Mouse (Mus musculus): ENCODE measurements at regions not wholly inside any gene's neighbourhood (a gene's known extent, or its start where the extent isn't known, plus 50 kb on each side); places are given as distances from the start of the nearest gene placed in this dataset.

- no peak for DNase-seq (ENCODE audit: low read depth, low spot score)
These were observed 429.2 kb downstream of the Fgf9 start for GRCm38 (mm10) chr14:58499501-58499900.

GRCm38 (mm10) chr14:58499071-58499470, 428.7 kb downstream of the Fgf9 start:
- no peak for DNase-seq (ENCODE audit: low read depth, low spot score)

GRCm38 (mm10) chr14:58496902-58497301, 426.6 kb downstream of the Fgf9 start:
- DNase-seq (ENCODE audit: low read depth, low spot score): no peak

DNA sequence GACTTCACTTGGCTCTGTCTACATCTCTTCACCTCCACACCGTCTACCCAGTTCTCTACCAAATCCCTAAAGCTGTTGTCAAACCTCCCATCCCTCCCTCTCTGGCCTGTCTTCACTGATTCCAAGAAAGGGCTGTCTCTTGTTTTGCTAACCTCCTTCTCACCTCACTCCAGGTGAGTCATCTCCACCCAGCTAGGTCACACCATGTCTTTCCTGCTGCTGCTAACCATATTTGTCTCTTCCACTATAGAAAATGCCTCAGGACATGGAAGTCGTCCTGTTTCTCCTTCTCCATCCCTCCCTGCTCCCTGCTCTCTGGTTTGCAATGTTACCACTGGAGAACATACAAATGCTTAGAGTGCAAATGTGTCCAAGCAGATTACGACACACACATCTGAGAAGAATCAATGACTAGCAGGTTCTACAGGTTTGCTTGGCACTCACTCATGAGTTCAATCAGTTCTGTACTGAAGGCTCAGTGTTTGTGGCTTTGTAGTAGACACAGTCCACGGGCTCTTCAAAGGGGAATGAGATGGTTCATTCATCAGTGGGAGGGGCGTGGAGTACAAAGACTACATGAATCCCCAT, 424.1 kb downstream of the Fgf9 start:
- no peak for DNase-seq (ENCODE audit: low read depth, low spot score)

- DNase-seq (ENCODE audit: low read depth, low spot score): no peak
These were observed 421.8 kb downstream of the Fgf9 start for GRCm38 (mm10) chr14:58492118-58492517.

DNA sequence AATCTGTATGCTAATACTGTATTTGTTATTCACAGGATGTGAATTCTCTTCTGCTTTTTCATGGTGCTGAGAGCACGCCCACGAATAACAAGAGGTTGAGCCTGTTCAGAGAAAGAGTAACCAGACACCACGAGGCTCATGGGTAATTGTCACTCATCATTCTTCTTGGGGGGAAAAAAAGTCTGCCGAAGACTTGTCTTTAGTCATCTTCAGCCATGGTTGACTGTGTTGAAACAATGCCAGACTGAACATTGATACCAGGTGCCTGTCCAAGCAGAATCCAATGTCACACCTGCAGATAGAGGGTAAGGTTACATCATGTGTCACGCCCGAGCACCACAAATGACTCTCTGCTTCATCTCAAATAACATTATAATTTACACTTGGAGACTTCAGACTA, 418.5 kb downstream of the Fgf9 start:
- DNase-seq (ENCODE audit: low read depth, low spot score): no peak

DNA sequence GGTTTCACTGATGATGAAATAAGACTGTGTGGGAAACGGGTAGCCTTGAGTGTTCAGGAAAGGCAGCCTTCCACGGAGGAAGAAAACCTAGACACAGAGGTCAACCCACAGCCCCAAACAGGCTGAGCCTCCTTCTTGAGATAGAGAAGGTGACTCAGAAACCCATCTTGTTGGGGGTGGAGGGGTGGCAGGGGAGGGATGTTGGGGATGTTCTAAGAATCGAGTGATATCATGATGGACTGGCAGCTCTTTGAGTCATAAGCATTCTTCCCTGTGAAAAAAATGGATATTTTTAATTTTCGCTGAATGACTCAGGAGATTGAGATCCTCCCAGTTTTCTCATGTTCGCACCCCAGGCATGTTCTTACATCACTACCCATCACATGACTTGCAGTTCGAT, 417.5 kb downstream of the Fgf9 start:
- no peak for DNase-seq (ENCODE audit: low read depth, low spot score)

- DNase-seq (ENCODE audit: low read depth, low spot score): no peak
These were observed 410.1 kb downstream of the Fgf9 start for GRCm38 (mm10) chr14:58480454-58480853.

- DNase-seq (ENCODE audit: low read depth, low spot score): no peak
These were observed 400.3 kb downstream of the Fgf9 start for GRCm38 (mm10) chr14:58470678-58471077.

DNA sequence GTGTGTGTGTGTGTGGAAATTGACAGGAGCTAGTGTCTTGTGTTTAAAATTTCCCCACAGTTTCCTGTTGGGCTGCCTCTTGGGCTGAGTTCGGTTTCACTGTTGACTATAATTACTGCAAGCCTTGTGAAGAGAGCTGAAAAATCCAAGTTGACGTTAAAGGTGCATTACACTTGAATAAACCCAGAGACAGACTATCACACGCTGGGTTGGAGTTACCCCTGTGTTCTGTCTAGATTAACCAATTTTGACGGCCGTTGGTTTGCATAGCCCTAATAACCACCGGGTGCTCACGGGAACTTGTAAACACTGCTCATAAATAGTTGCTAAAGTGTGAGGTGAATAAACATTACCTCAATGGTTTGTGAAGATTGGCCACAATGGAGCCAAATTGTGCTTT, 398.1 kb downstream of the Fgf9 start:
- no peak for DNase-seq (ENCODE audit: low read depth, low spot score)

GRCm38 (mm10) chr14:58467856-58468255, 397.5 kb downstream of the Fgf9 start:
- no peak for DNase-seq (ENCODE audit: low read depth, low spot score)

DNA sequence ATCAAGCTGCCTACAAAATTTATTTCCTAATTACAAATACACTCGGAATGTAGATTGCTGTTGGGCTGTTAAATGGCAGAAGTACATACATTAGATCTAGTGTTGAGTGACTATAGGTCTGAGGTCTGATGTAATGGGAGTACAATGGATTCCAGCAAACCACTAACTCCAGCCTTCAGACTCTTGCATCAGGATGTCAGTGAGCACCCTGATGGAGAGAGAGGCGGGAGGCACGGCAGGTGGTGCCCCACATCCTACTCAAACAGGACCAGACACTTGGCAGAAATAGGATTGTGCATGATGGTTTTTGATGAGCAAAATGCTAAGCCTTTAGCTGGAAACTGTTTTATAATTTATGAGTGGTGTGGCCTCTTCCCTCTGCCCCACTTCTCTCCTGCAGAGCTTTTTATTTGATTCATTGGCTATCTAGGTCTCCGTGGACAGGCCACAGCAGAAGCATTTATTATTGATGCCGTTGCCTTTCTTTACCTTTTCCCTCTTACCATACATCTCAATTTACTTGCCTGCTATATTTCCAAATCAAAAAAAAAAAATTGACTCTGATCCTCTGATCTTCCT, 376.5 kb downstream of the Fgf9 start:
- no peak for DNase-seq (ENCODE audit: low read depth, low spot score)

DNA sequence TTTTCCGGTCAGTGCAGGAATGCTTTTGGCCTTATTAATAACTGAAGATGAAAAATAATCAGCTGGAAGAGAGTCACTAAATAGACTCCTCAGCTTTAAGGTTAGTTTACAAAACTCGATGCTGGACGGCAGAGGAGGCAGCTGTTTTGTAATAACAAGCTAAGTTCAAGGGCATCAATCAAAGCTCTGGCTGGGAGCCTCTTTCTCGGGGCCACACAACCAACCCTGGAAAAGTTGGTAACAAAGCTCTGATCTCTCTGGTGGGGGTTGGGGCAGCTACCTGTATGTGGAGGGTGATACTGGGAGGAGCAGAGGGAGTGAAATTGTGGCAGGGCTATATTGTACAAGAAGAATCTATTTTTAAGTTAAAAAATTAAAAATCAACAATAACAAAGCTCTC, 374.1 kb downstream of the Fgf9 start:
- no peak for DNase-seq (ENCODE audit: low read depth, low spot score)

GRCm38 (mm10) chr14:58442501-58442900, 372.2 kb downstream of the Fgf9 start:
- no peak for DNase-seq (ENCODE audit: low read depth, low spot score)

DNA sequence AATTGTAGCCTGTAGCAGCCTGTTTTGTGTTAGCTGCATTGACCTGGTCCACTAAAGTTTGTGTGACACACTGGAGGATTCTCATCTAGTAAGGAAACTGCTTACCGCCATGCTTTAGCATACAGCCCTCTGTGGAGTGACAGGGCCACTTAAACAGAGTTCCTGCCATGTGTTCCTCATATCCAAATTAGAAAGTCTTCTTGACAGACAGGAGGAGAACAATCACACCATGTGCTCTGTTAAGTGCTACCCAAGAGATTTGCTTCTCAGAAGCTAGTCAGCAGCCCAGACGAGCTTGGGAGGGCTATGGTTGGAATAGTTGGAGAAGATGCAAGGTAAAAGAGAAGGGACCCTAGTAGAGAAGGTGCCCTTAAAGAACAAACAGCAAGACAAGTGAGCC, 369.6 kb downstream of the Fgf9 start:
- DNase-seq (ENCODE audit: low read depth, low spot score): no peak

DNA sequence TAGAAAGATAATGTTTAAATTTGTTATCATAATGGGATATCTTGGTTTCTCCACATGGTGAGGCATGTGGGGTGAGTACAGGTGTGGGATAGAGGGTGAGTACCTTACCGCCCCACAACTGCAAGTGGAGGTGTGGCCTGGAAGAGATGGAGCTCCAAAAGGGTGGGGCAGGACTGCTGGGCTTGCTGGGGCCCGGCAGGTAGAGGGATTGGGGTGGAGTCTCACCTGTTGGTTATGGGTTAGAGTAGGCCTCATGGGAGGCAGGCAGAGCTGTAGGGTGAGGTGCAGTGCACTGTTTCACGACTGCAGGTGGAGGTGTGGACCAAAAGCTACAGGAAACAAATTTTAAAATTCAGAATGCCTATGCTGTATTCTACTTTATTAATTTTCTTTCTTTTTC, 365.7 kb downstream of the Fgf9 start:
- no peak for DNase-seq (ENCODE audit: low read depth, low spot score)

GRCm38 (mm10) chr14:58426472-58426871, 356.1 kb downstream of the Fgf9 start:
- DNase-seq (ENCODE audit: low read depth, low spot score): no peak

DNA sequence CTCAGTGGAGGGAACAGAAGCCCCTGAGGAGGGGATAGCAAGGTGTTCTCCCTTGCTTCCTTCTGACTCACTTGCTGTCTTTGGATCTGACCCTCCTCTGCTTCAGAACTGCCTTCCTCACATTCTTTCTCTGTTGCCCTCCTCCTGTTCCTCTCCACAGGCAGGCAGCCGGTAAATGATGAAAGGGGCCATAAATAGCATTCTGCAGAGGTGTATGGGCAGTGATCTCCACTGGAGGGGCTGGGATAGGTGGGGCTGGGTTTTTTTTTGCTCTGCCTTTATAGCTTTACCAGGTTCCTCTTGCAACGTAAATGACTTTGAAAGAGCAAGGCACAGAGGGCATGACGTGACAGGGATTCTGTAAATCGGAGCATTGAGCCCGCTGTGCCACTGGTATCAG, 351.6 kb downstream of the Fgf9 start:
- no peak for DNase-seq (ENCODE audit: low read depth, low spot score)

DNA sequence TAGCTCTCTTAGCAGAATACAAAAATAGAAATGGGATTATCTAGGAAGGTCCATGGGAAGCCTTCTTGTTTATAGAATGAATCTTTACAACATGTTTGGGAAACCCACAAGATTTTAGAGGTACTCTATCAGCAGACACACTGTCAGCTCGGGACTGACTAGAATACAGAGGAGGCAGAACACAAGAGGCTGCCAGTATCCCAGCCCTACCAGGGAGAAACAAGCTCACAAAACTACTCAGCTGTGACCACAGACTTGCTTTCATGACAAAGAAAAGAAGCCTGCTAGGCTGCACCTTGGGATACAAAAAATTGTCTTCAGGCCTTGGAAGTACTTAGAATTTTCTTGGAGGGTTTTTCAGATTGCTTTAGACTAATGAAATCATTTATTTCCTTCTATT, 347.2 kb downstream of the Fgf9 start:
- DNase-seq (ENCODE audit: low read depth, low spot score): no peak

GRCm38 (mm10) chr14:58392055-58392726, 321.8 kb downstream of the Fgf9 start:
- no peak for DNase-seq (ENCODE audit: low read depth, low spot score)

- no peak for DNase-seq (ENCODE audit: low read depth, low spot score)
These were observed 320.4 kb downstream of the Fgf9 start for GRCm38 (mm10) chr14:58390741-58391140.

DNA sequence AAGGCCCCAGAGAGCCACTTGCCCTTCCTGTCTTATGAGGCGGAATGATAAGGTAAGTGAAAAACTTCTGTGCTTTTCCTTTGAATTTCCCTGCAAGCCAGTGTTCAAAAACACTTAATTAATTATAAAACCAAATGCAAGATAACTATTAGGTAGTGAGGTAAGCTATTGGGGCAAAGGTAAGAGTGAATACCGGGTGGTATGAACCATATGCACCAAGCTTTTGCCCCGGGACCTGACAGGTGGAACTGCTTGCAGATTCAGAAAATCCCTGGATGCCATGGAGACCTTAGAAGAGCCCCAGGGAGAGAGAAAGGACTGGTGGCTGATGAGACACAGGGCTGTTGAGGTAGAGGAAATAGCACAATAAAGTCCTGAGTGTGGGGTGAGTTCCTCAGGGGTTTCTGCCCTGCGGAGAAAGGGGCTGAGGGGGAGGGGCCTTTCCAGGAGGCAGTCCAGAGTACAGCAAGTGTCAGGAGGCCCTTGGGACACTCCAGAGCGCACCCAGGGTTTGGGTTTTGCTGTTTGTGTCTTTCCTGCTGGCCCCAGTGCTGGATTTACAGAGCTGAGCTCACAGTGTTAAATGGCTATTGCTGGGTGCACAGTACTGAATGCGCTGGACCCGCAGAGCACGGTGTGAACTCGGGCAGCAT, 317.1 kb downstream of the Fgf9 start:
- DNase-seq (ENCODE audit: low read depth, low spot score): no peak

GRCm38 (mm10) chr14:58375056-58375455, 304.7 kb downstream of the Fgf9 start:
- DNase-seq (ENCODE audit: low read depth, low spot score): no peak

Measured in ES-CJ7 (cell line).